Mouse (Mus musculus) heart, embryonic 13.5 days (tissue): ENCODE measurements around the gene Rdm1. TPM values are rescaled to one million over a fixed set of nuclear protein-coding genes. Genes with fewer than 3 reads are reported as not detected.

Source experiments
- ATAC-seq: fragments of 200-750 bp; cut with Nextera tagmentation; 2 replicates; pipeline ENCODE4 v1.8.0; 2017; ENCODE audit warnings: moderate TSS enrichment; ENCODE audit not compliant: insufficient number of reproducible peaks, low FRiP score, low TSS enrichment; ENCODE audit errors: extremely low read depth
- H3K27ac ChIP-seq: fragments of 300-500 bp; sonication (generic); replicated peaks from 2 replicates; pipeline ENCODE4 v1.5.1; 2015; ENCODE audit warnings: moderate library complexity, mild to moderate bottlenecking, inconsistent platforms
- H3K27me3 ChIP-seq: fragments of 300-500 bp; sonication (generic); replicated peaks from 2 replicates; pipeline ENCODE4 v1.6.1; 2015; ENCODE audit warnings: mild to moderate bottlenecking, inconsistent platforms
- H3K36me3 ChIP-seq: fragments of 300-500 bp; sonication (generic); 2 replicates; pipeline ENCODE4 v1.6.1; 2015; ENCODE audit warnings: mild to moderate bottlenecking, inconsistent platforms
- H3K4me1 ChIP-seq: fragments of 300-500 bp; sonication (generic); 2 replicates; pipeline ENCODE4 v1.6.1; 2015; ENCODE audit warnings: inconsistent platforms
- H3K4me2 ChIP-seq: fragments of 300-500 bp; sonication (generic); 2 replicates; pipeline ENCODE4 v1.6.1; 2015; ENCODE audit warnings: inconsistent platforms, mild to moderate bottlenecking, moderate library complexity
- H3K4me3 ChIP-seq: fragments of 300-500 bp; sonication (generic); 2 replicates; pipeline ENCODE4 v1.5.1; 2015; ENCODE audit warnings: moderate library complexity, mild to moderate bottlenecking, inconsistent platforms
- H3K9ac ChIP-seq: fragments of 300-500 bp; sonication (generic); 2 replicates; pipeline ENCODE4 v1.6.1; 2015; ENCODE audit warnings: inconsistent platforms, mild to moderate bottlenecking, moderate library complexity
- H3K9me3 ChIP-seq: fragments of 300-500 bp; sonication (generic); 2 replicates; pipeline ENCODE4 v1.6.1; 2016; ENCODE audit warnings: inconsistent platforms
- WGBS: fragments of 180-500 bp; shearing (Covaris S2); methylation state at CpG from one replicate; pipeline ENCODE4 v1.1.7; 2015; ENCODE audit warnings: mixed read lengths; 5-methylcytosine and 5-hydroxymethylcytosine counted together
- polyA plus RNA-seq: library from polyadenylated mRNA; unstranded; fragments of >200 nt; fragmentation: Nextera tagmentation; extraction: Ambion mirVana; gene quantifications from 2 replicates; pipeline ENCODE4 v1.2.1, GENCODE M21; 2015

Gene Rdm1
- polyA plus RNA-seq, 1 experiment from 2014 or later: 31.8 TPM

DNA sequence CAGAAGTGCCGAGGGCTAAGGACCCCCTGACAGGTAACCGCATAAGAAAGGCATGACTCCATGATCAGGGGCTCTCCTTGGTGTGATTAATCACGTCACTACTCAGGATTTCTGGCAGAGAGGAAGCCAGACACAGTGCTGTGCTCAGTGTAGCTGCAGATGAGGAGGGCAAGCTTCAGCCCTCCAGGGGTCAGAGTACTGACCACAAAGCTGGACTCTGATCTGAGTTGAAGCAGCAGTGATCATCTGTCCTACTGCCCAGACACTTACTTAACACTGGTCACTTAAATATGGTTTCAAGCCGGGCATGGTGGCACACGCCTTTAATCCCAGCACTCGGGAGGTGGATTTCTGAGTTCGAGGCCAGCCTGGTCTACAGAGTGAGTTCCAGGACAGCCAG is 34.2 kb downstream of the Rdm1 start:
- Histone ChIP-seq H3K9me3 (no peaks in the 10 kb centered on the region), H3K27me3 (no peaks in the 10 kb centered on the region), H3K36me3 (no peaks in the 10 kb centered on the region), H3K4me1 (peaks cover 20% of the 10 kb centered on the region), H3K4me2 (no peak overlapping the region), H3K9ac (no peak overlapping the region), H3K4me3 (no peak overlapping the region), H3K27ac (no peak overlapping the region)
- WGBS: 53% methylated on average over 7 of the region's 7 CpGs
- no peak for ATAC-seq

- H3K9ac ChIP-seq: no peak overlapping the region
Measured at GRCm38 (mm10) chr11:101661786-101662185, 34.8 kb downstream of the Rdm1 start.

DNA sequence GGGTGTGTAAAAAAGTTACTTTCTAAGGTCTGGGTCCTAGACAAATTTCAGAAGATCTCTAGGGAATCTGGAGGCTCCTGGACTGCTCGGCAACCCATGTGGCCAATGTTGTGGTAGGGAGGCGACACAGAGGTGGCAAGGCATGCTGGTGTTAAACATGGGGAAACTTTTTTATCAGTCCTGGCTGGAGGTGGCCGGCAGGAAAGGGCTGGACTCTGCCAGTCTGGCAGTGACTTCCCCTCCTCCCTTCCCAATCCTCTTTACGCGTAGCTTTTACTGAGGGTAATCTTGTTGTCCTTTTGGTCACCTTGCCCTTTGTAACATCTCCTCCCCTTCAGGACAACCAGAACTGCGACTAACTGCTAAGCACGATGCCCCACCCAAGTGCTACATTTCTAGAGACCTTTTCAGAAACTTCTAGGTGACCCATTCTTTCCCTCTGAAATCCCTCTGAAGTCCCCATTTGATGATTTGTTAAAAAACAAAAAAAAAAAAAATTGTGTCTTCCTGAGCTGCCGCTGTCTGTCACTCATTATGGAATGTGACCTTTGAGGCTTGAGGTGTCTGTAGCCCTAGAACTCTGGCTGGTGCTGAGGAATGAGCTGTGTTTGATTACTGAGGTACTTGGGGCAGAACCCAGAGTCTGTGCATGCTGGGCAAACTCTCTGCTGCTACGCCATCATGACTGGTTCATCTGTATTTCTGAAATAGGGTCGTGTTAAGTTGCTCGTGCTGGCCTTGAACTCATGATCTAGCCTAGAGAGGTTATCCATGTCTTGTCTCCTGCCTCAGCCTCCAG is 36.4 kb downstream of the Rdm1 start:
- H3K36me3 ChIP-seq: no peaks in the 10 kb centered on the region
- peaks cover 35% of the 10 kb centered on the region for H3K4me1 ChIP-seq
- H3K27me3 ChIP-seq: 0 out of 2 replicates have a peak, but pooled peaks cover 5% of the 10 kb centered on the region
- ATAC-seq: no peak
- H3K4me3 ChIP-seq: no peak overlapping the region
- 25% methylated on average over 11 of the region's 11 CpGs for WGBS
- H3K9me3 ChIP-seq: no peaks in the 10 kb centered on the region
- no peak overlapping the region for H3K4me2 ChIP-seq
- peak overlapping the region; percentile 36 for H3K27ac ChIP-seq
- peak overlapping the region; percentile 10; the same call in 1 of the 2 replicates for H3K9ac ChIP-seq

More at GRCm38 (mm10) chr11:101661786-101662185, 34.8 kb downstream of the Rdm1 start:
- H3K4me3 ChIP-seq: no peak overlapping the region
- H3K27me3 ChIP-seq: 0 out of 2 replicates have a peak, but pooled peaks cover 4% of the 10 kb centered on the region
- H3K4me2 ChIP-seq: no peak overlapping the region
- WGBS: 28% methylated on average over 5 of the region's 5 CpGs
- peaks cover 25% of the 10 kb centered on the region for H3K4me1 ChIP-seq
- ATAC-seq: no peak
- no peak overlapping the region for H3K27ac ChIP-seq
- H3K9me3 ChIP-seq: no peaks in the 10 kb centered on the region
- H3K36me3 ChIP-seq: no peaks in the 10 kb centered on the region

DNA sequence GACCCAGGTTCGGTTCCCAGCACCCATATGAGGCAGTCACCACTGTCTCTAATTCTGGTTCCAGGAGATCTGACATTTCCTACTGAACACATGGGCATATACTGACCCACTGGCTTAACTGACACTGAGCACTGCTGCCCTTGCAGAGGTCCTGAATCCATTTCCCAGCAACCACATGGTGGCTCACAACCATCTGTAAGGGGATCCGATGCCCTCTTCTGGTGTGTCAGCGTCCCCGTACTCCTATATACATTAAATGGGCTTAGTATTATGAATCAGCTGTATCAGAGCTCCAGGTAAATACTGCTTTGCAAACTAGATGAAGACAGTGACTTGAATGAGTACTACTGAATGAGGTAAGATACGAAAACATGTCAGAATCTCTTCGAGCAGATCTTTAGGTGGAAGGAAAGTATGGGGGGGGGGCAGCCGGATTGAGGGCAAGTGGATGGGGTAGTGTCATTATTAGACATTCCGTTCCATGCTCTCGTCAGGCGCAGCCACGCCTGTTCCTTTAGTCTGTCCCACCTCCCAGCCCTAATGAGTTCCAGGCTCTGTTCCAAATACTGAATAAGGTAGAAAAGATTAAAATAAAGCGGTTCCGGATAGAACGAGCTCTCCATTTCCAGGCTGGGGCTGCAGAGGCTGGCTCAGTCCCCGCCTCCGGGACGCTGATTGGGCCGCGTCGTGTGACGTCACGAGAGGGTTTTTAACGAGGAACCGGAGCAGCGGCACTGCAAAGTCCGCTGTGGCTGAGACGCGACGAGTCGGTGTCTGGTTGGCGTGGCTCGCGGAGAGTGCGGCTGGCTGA is 38.0 kb downstream of the Rdm1 start, which contains the start of gene Arl4d:
Gene Arl4d, plus strand, starts transcription at position 717 of the 811 bp plus-strand sequence.
- H3K4me3 ChIP-seq: peak within 1 kb of the TSS; percentile 66
- no peaks in the 10 kb centered on the region for H3K9me3 ChIP-seq
- 7% methylated on average over 34 of the region's 34 CpGs for whole genome bisulfite sequencing
- peak within 1 kb of the TSS; percentile 81 for H3K27ac ChIP-seq
- peaks cover 48% of the 10 kb centered on the region for H3K4me1 ChIP-seq
- H3K27me3 ChIP-seq: 0 out of 2 replicates have a peak, but pooled peaks cover 5% of the 10 kb centered on the region
- peak; percentile 87 for ATAC-seq
- H3K9ac ChIP-seq: peak within 1 kb of the TSS; percentile 87
- no peaks in the 10 kb centered on the region for H3K36me3 ChIP-seq
- peak within 1 kb of the TSS; percentile 82 for H3K4me2 ChIP-seq

GRCm38 (mm10) chr11:101665636-101665992 is 38.6 kb downstream of the Rdm1 start:
- H3K36me3 ChIP-seq: no peaks in the 10 kb centered on the region
- H3K27ac ChIP-seq: peak overlapping the region; percentile 81
- peak overlapping the region; percentile 82 for H3K4me2 ChIP-seq
- 0 out of 2 replicates have a peak, but pooled peaks cover 5% of the 10 kb centered on the region for H3K27me3 ChIP-seq
- peaks cover 54% of the 10 kb centered on the region for H3K4me1 ChIP-seq
- no peak for ATAC-seq
- WGBS: under 1% methylated on average over 24 of the region's 24 CpGs
- no peaks in the 10 kb centered on the region for H3K9me3 ChIP-seq
- H3K4me3 ChIP-seq: peak overlapping the region; percentile 66
- peak overlapping the region; percentile 87 for H3K9ac ChIP-seq

- H3K4me1 ChIP-seq: peaks cover 56% of the 10 kb centered on the region
- peak overlapping the region; percentile 40 for H3K27ac ChIP-seq
- H3K4me2 ChIP-seq: peak overlapping the region; percentile 82
- WGBS: 52% methylated on average over 28 of the region's 28 CpGs
- no peaks in the 10 kb centered on the region for H3K9me3 ChIP-seq
- 0 out of 2 replicates have a peak, but pooled peaks cover 5% of the 10 kb centered on the region for H3K27me3 ChIP-seq
- no peak for ATAC-seq
- H3K4me3 ChIP-seq: peak overlapping the region; percentile 66
- peak overlapping the region; percentile 87 for H3K9ac ChIP-seq
- H3K36me3 ChIP-seq: no peaks in the 10 kb centered on the region
Measured at GRCm38 (mm10) chr11:101666626-101667345, 39.8 kb downstream of the Rdm1 start.

DNA sequence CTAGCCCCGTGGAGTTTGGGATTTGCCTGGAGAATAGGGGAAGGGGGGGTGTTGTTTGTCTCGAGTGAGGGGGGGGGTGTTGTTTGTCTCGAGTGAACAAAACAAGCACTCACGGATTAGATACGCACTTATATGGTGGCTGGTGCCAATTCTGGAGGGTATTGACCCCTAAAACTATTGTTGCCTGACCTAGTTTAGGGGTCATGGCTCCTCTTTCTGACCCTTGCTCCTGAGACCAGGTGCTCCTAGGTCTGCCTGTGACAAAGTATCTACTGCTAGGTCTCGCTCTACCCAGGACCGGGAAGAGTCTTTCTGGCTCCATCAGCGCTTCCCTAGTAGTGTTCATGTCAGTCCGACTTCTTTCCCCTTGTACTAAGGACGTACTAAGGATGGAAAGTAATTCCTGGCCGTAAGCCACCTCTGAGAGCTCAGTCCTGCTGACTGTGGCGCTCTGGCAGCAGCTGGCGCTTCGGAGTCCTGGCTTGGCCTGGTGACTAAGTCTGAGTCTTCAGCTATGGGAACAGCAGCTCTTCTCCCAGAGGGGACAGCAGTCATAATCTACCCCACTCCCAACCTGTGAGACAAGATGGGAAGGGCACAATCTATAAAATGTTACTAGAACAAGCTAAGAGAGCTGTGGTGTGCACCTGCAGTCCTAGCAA is 41.0 kb downstream of the Rdm1 start:
- peak overlapping the region; percentile 66 for H3K4me3 ChIP-seq
- WGBS: 39% methylated on average over 14 of the region's 14 CpGs
- peaks cover 60% of the 10 kb centered on the region for H3K4me1 ChIP-seq
- H3K9me3 ChIP-seq: no peaks in the 10 kb centered on the region
- peak overlapping the region; percentile 87 for H3K9ac ChIP-seq
- no peaks in the 10 kb centered on the region for H3K36me3 ChIP-seq
- ATAC-seq: no peak
- 0 out of 2 replicates have a peak, but pooled peaks cover 5% of the 10 kb centered on the region for H3K27me3 ChIP-seq
- peak overlapping the region; percentile 85 for H3K27ac ChIP-seq
- peak overlapping the region; percentile 82 for H3K4me2 ChIP-seq

GRCm38 (mm10) chr11:101668546-101669261 is 41.7 kb downstream of the Rdm1 start:
- peak overlapping the region; percentile 82 for H3K4me2 ChIP-seq
- H3K9ac ChIP-seq: peak overlapping the region; percentile 87
- no peaks in the 10 kb centered on the region for H3K36me3 ChIP-seq
- H3K27ac ChIP-seq: peak overlapping the region; percentile 85
- H3K4me1 ChIP-seq: peaks cover 60% of the 10 kb centered on the region
- peak overlapping the region; percentile 66 for H3K4me3 ChIP-seq
- H3K27me3 ChIP-seq: 0 out of 2 replicates have a peak, but pooled peaks cover 5% of the 10 kb centered on the region
- ATAC-seq: no peak
- no peaks in the 10 kb centered on the region for H3K9me3 ChIP-seq
- WGBS: 15% methylated on average over 13 of the region's 13 CpGs

DNA sequence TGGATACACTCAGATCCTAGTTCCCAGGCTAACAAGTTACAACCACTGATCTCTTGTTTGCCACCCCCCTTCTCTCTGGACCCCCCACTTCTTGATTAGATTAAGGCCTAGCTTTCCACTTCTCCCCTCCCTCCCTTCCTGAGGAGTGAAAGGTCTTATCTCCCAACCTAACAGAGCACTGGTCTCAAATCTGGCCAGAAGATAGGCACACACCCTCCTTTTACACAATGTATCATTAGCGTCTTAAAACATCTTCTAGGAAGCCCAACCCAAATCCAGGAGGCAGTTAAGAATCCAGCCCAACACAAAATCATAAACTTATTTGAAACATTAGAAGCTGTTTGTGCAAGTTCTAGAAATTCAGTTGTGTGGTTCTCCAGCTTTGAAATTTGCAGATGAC is 43.3 kb downstream of the Rdm1 start:
- peak overlapping the region; percentile 56 for H3K27ac ChIP-seq
- H3K9ac ChIP-seq: no peak overlapping the region
- ATAC-seq: no peak
- peaks cover 60% of the 10 kb centered on the region for H3K4me1 ChIP-seq
- no peak overlapping the region for H3K4me2 ChIP-seq
- H3K4me3 ChIP-seq: no peak overlapping the region
- WGBS: 49% methylated on average over 1 of the region's 1 CpGs
- no peaks in the 10 kb centered on the region for H3K36me3 ChIP-seq
- no peaks in the 10 kb centered on the region for H3K9me3 ChIP-seq
- H3K27me3 ChIP-seq: 0 out of 2 replicates have a peak, but pooled peaks cover 5% of the 10 kb centered on the region

- H3K36me3 ChIP-seq: no peaks in the 10 kb centered on the region
- H3K9ac ChIP-seq: no peak overlapping the region
- ATAC-seq: no peak
- no peaks in the 10 kb centered on the region for H3K9me3 ChIP-seq
- H3K27ac ChIP-seq: no peak overlapping the region
- H3K27me3 ChIP-seq: 0 out of 2 replicates have a peak, but pooled peaks cover 5% of the 10 kb centered on the region
- H3K4me1 ChIP-seq: peaks cover 60% of the 10 kb centered on the region
- no peak overlapping the region for H3K4me3 ChIP-seq
- H3K4me2 ChIP-seq: no peak overlapping the region
- 59% methylated on average over 4 of the region's 4 CpGs for WGBS
Measured at GRCm38 (mm10) chr11:101671255-101671654, 44.3 kb downstream of the Rdm1 start.
